Mouse (Mus musculus): ENCODE measurements around the gene Slc17a7.

The Slc17a7 gene

DNA sequence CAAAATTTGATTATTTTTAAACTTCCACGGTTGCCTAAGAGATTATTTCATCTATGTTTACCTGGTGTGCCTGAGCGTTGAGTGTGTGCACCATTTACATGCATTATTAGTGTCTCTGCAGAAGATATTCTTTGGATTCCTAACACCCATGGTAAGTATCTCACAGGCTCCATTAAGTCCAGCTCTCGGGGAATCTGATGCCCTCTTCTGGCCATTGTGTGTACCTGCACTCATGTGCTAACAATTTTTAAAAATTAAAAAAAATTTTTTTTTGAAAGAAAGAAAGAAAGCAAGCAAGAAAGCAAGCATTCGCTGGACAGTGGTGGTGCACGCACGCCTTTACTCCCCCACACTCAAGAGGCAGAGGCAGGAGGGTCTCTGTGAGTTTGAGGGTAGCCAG is 44.5 kb downstream of the Slc17a7 start:
- no peak for DNase-seq

DNA sequence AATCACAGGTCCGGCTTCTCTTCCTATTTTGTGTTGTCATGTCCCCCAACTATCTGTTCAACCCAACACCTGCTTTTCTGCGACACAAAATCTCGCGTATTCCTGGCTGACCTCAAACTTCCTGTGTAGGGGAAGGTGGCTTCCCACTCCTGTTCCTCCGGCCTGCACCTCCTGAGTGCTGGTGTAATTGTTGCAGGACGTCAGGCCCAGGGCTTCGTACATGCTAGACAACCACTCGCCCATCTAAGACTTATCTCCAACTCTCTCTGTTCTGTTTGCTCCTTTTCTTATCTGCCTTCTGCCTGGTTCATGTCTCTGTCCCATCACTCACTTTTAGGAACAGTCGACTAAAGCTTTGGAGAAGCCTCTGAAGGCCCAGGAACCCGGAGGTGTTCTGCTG is 47.3 kb downstream of the Slc17a7 start:
- DNase-seq = no peak

DNA sequence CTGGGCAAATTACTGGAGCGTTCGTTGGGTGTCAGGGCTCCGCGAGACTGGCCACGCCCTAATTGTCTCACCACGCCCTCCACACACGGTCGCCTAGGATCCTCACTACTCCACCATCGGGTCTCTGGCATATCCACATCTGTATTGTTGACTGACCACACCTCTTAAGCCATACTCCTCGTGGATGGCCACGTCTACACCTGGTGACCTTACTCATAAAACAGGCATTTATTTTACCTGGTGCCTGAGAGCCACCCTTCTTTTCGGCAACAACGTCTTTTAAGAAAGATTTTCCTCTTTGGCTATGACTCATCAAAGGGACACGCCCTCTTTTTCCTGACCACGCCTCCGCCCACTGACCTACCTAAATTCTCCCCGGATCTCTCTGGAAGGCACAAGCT is 48.1 kb downstream of the Slc17a7 start, which contains the start of gene Dkkl1:
Dkkl1 (minus strand) TSS at position 297 of the 401 bp plus-strand sequence.
- DNase-seq = no peak

DNA sequence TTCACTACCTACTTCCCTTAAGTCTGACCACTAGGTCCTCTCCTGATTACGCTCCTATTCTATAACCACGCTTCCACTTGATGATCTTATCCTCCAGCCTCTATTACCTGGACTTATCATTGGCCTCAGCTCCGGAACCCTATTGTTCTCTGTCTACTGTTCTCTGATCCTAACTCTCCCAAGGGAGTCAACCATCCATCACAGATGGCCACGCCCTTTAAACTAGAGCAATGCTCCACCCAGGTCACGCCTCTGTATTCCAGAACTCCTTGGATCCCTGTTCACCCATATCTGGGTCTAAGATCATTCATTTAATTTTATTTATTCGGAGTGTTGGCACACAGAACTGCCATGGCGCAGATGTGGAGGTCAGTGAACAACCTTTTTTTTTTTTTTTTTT is 48.6 kb downstream of the Slc17a7 start:
- DNase-seq = no peak

DNA sequence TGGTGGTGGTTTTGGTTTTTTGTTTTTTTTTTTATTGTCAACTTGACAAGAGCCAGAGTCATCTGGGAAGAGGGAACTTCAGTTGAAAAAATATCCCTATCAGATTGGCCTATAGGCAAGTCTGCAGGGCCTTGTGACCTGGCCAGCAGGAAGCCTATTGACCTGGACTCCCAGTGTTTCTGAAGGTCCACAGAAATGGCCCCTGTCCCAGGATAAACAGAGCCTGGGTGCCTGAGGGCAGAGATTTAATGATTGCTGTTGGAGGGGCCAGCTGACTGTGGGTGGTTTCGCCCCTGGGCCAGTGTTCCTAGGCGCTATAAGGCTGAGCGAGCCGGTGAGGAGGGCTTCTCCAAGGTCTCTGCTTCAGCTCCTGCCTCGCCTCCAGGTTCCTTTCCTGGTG is 50.0 kb downstream of the Slc17a7 start:
- DNase-seq = no peak

DNA sequence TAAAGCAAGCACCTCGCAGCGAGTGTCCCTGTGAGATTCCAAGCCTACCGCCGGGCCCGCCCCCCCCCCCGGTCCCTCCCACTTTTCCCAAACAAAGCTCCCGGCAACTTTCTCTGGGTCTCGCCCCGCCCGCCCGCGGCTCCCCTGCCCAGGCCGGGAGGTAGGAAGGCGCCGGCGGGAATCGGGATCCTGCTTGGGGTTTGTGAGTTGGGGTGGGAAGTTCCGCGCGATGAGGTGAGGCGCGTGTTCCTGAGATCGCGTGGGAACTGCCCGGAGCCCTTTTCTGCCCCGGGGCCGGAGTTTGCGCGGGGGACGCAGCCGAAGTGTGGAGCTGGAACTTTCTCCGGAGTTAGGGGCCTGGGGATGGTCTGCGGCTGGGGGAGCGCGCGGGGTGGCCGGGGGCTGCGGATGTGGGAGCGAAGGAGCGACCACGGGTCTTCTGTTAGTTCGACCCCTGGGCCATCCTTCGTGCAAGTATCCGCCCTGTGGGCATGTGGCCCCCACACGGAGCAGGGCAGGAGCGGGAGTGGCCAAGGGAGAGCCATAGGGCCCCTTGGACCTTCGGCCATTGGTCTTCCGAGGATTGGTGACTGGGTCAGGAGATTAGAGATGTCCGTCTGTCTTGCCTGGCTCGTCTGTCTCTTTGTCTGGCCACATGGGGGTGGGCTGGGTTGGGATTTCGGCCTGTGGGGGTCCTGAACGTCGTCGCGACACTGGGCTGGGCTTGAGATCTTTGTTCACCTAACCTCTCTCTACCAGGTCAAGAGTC is 52.1 kb downstream of the Slc17a7 start, which contains the start of gene Tead2:
Tead2 (plus strand) TSS at position 81 of the 769 bp plus-strand sequence.
- DNase-seq = peak; percentile 90

DNA sequence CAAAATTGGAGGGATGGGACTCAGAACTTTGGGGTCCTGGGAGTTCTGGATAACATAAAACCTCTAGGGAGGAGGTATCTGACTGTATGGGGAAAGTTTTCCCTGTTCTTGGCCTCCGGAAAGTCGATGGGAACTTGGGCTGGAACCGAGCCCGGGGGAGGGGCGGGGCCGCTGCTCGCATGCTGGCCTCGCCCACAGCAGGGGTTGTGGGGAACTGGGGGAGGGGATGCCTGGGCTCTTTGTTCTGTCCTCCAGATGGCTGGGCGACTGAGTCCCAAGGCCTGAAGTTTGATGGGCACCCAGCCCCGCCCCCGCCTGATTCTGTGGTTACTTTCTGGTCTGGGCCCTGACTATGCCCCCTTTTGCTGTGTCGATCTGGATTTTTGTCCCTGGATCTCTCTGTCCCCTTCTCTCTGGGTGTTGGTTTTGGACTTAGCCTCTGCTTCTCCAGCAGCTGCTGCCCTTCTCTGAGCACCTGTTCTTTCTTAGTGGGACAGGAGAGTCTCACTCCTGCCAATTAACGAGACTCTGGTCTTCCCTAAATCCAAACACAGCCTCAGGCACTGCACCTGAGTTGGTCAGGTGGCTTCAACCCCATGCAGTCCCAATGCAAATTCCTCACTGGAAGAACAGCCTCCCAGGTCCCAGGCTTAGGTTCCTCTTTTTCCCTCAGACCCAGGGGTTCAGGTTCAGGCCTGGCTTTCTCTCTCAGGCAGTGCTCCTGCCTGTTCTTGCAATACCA is 52.9 kb downstream of the Slc17a7 start:
- peak; percentile 96 for DNase-seq

DNA sequence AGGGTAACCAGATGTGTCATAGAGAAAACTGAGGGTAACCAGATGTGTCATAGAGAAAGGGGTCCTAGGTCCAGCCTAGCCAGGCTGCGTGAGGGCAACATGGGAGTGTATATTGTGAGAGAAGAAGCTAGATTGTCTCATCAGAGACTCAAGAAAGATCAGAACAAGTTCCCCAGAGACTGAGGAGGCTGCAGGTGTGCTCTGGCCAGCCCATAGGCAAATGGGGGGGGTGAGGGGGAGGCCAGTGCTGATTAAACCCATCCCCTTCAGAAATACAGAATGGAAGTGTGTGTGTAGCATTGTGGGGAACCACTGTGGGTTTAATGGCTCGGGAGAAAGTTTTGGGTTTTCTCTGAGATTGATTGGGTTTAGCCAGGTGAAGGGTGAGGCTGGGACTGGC is 57.9 kb downstream of the Slc17a7 start:
- DNase-seq = no peak

DNA sequence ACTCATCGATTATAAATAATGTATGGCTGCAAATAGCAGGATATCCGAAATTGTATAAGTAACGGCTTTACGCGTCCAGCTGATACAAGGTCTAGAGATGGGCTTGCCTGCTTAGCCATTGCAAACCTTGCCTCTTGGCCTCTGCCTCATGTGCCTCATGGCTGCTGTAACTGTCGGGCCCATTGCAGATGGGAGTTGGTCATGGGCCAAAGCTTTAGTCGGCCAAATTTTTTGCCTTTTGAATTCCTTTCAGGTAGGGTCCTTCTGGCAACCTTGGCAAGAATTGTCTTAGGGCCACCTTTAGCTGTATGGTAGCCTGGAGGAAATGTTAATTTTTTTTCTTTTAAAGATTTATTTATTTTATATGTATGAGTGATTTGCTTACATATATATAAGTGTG is 61.1 kb downstream of the Slc17a7 start:
- no peak for DNase-seq
